Mouse (Mus musculus): Measurements from ENCODE around the gene Epyc. TPM values are rescaled to one million over a fixed set of nuclear protein-coding genes. Genes with fewer than 3 reads are reported as not detected.

The Epyc gene
- total and polyA plus RNA-seq, 3 experiments: 0.05 TPM; not detected in 2

DNA sequence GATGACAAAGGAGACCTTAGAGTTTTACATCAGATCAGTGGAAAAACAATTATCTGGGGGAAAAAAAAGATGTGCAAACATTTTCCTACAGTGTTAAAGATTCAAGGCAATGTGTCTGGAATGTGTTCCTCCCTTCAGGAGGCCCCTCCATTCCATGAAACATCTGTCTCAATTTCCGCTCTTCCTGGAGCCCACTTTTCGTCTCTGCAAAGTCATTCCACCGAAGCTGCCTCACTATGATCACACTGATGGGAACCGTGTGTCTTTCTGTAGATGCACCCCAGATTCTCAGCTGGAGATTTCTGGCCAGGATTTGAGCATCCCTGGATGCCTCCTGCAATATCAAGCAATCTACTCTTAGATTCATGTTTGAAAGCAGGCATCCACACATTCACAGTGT, 24.8 kb downstream of the Epyc start:
- H3K4me3 ChIP-seq (ENCODE audit: low read depth, low read length): no peak overlapping the region
- no peak for TF ChIP-seq GATA1 (IDR thresholded peaks at IDR 0.05; ENCODE audit: borderline replicate concordance, low read length)
- no peak for TF ChIP-seq GATA2 (IDR thresholded peaks at IDR 0.05; ENCODE audit: borderline replicate concordance, low read depth, low read length)
- TF ChIP-seq POLR2AphosphoS5 (IDR thresholded peaks at IDR 0.05; ENCODE audit: insufficient replicate concordance, low read depth, low read length): no peak
- TF ChIP-seq TAL1 (conservative IDR thresholded peaks at IDR 0.05; ENCODE audit: low read depth, low read length): no peak
- TF ChIP-seq CTCF (IDR thresholded peaks at IDR 0.05; ENCODE audit: low read depth, low read length): no peak
- no peaks in the 10 kb centered on the region for H3K36me3 ChIP-seq (replicated peaks)
- H3K4me1 ChIP-seq (ENCODE audit: insufficient read depth, low read depth, low read length): no peaks in the 10 kb centered on the region
- H3K9me3 ChIP-seq (replicated peaks): peaks cover 16% of the 10 kb centered on the region
- ATAC-seq (ENCODE audit: extremely low read depth, insufficient number of reproducible peaks, low FRiP score, poor library complexity, severe bottlenecking): no peak
- H3K27me3 ChIP-seq (ENCODE audit: insufficient read depth, low read length): no peaks in the 10 kb centered on the region
- no peak for DNase-seq (ENCODE audit: low spot score)

GRCm38 (mm10) chr10:97670202-97670601, 26.3 kb downstream of the Epyc start:
- Histone ChIP-seq H3K27me3 (ENCODE audit: insufficient read depth, low read length) (no peaks in the 10 kb centered on the region), H3K4me1 (ENCODE audit: insufficient read depth, low read depth, low read length) (no peaks in the 10 kb centered on the region), H3K36me3 (replicated peaks) (no peaks in the 10 kb centered on the region), H3K9me3 (replicated peaks) (peaks cover 16% of the 10 kb centered on the region), H3K4me3 (ENCODE audit: low read depth, low read length) (no peak overlapping the region)
- no peak for ATAC-seq (ENCODE audit: extremely low read depth, insufficient number of reproducible peaks, low FRiP score, poor library complexity, severe bottlenecking)
- no peak for DNase-seq (ENCODE audit: low spot score)
- TF ChIP-seq TAL1 (conservative IDR thresholded peaks at IDR 0.05; ENCODE audit: low read depth, low read length) (no peak), CTCF (IDR thresholded peaks at IDR 0.05; ENCODE audit: low read depth, low read length) (no peak), POLR2AphosphoS5 (IDR thresholded peaks at IDR 0.05; ENCODE audit: insufficient replicate concordance, low read depth, low read length) (no peak), GATA1 (IDR thresholded peaks at IDR 0.05; ENCODE audit: borderline replicate concordance, low read length) (no peak), GATA2 (IDR thresholded peaks at IDR 0.05; ENCODE audit: borderline replicate concordance, low read depth, low read length) (no peak)

GRCm38 (mm10) chr10:97673239-97673638, 29.4 kb downstream of the Epyc start:
- ATAC-seq (ENCODE audit: extremely low read depth, insufficient number of reproducible peaks, low FRiP score, poor library complexity, severe bottlenecking): no peak
- H3K9me3 ChIP-seq (replicated peaks): peaks cover 8% of the 10 kb centered on the region; the same call in 1 of the 2 replicates

DNA sequence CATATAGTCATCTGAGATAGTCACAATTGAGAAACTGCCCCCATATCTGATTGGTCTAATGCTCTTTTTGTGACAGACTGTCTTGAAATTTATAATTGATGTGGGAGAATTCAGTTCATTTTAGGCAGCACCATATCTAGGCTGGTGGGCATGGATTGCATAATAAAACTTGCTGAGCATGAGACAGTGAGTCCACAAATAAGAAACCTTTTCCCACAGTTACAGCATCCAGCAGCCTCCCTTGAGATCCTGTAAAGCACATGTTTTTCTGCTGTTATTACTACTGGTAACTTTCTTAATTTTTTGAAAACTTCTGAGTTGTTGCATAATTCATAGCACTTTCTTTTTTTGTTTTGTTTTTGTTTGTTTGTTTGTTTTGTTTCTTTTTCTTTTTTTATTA, 39.1 kb downstream of the Epyc start:
- Histone ChIP-seq H3K36me3 (replicated peaks) (no peaks in the 10 kb centered on the region), H3K9me3 (replicated peaks) (no peaks in the 10 kb centered on the region; the same call in 1 of the 2 replicates), H3K4me3 (ENCODE audit: low read depth, low read length) (no peak overlapping the region), H3K4me1 (ENCODE audit: insufficient read depth, low read depth, low read length) (no peaks in the 10 kb centered on the region), H3K27me3 (ENCODE audit: insufficient read depth, low read length) (no peaks in the 10 kb centered on the region)
- DNase-seq (ENCODE audit: low spot score) (no peak), ATAC-seq (ENCODE audit: extremely low read depth, insufficient number of reproducible peaks, low FRiP score, poor library complexity, severe bottlenecking) (no peak)
- TF ChIP-seq TAL1 (conservative IDR thresholded peaks at IDR 0.05; ENCODE audit: low read depth, low read length) (no peak), POLR2AphosphoS5 (IDR thresholded peaks at IDR 0.05; ENCODE audit: insufficient replicate concordance, low read depth, low read length) (no peak), CTCF (IDR thresholded peaks at IDR 0.05; ENCODE audit: low read depth, low read length) (no peak), GATA2 (IDR thresholded peaks at IDR 0.05; ENCODE audit: borderline replicate concordance, low read depth, low read length) (no peak), GATA1 (IDR thresholded peaks at IDR 0.05; ENCODE audit: borderline replicate concordance, low read length) (no peak)

More at GRCm38 (mm10) chr10:97673239-97673638, 29.4 kb downstream of the Epyc start:
- no peak for TF ChIP-seq CTCF (IDR thresholded peaks at IDR 0.05; ENCODE audit: low read depth, low read length)
- no peak for TF ChIP-seq GATA1 (IDR thresholded peaks at IDR 0.05; ENCODE audit: borderline replicate concordance, low read length)
- TF ChIP-seq POLR2AphosphoS5 (IDR thresholded peaks at IDR 0.05; ENCODE audit: insufficient replicate concordance, low read depth, low read length): no peak
- TF ChIP-seq TAL1 (conservative IDR thresholded peaks at IDR 0.05; ENCODE audit: low read depth, low read length): no peak
- TF ChIP-seq GATA2 (IDR thresholded peaks at IDR 0.05; ENCODE audit: borderline replicate concordance, low read depth, low read length): no peak
- no peaks in the 10 kb centered on the region for H3K27me3 ChIP-seq (ENCODE audit: insufficient read depth, low read length)
- no peaks in the 10 kb centered on the region for H3K36me3 ChIP-seq (replicated peaks)
- H3K4me3 ChIP-seq (ENCODE audit: low read depth, low read length): no peak overlapping the region
- no peak for DNase-seq (ENCODE audit: low spot score)
- H3K4me1 ChIP-seq (ENCODE audit: insufficient read depth, low read depth, low read length): no peaks in the 10 kb centered on the region

GRCm38 (mm10) chr10:97687198-97687597, 43.3 kb downstream of the Epyc start:
- Histone ChIP-seq H3K27me3 (ENCODE audit: insufficient read depth, low read length) (no peaks in the 10 kb centered on the region), H3K4me3 (ENCODE audit: low read depth, low read length) (no peak overlapping the region), H3K36me3 (replicated peaks) (no peaks in the 10 kb centered on the region), H3K9me3 (replicated peaks) (peaks cover 3% of the 10 kb centered on the region; the same call in 1 of the 2 replicates), H3K4me1 (ENCODE audit: insufficient read depth, low read depth, low read length) (no peaks in the 10 kb centered on the region)
- no peak for DNase-seq (ENCODE audit: low spot score)
- no peak for TF ChIP-seq TAL1 (conservative IDR thresholded peaks at IDR 0.05; ENCODE audit: low read depth, low read length)
- no peak for TF ChIP-seq CTCF (IDR thresholded peaks at IDR 0.05; ENCODE audit: low read depth, low read length)
- TF ChIP-seq POLR2AphosphoS5 (IDR thresholded peaks at IDR 0.05; ENCODE audit: insufficient replicate concordance, low read depth, low read length): no peak
- no peak for TF ChIP-seq GATA2 (IDR thresholded peaks at IDR 0.05; ENCODE audit: borderline replicate concordance, low read depth, low read length)
- TF ChIP-seq GATA1 (IDR thresholded peaks at IDR 0.05; ENCODE audit: borderline replicate concordance, low read length): no peak
- no peak for ATAC-seq (ENCODE audit: extremely low read depth, insufficient number of reproducible peaks, low FRiP score, poor library complexity, severe bottlenecking)

GRCm38 (mm10) chr10:97689425-97689824, 45.6 kb downstream of the Epyc start:
- H3K27me3 ChIP-seq (ENCODE audit: insufficient read depth, low read length): no peaks in the 10 kb centered on the region
- peaks cover 21% of the 10 kb centered on the region for H3K9me3 ChIP-seq (replicated peaks)
- H3K4me1 ChIP-seq (ENCODE audit: insufficient read depth, low read depth, low read length): no peaks in the 10 kb centered on the region
- H3K4me3 ChIP-seq (ENCODE audit: low read depth, low read length): no peak overlapping the region
- ATAC-seq (ENCODE audit: extremely low read depth, insufficient number of reproducible peaks, low FRiP score, poor library complexity, severe bottlenecking) (no peak), DNase-seq (ENCODE audit: low spot score) (no peak)
- no peaks in the 10 kb centered on the region for H3K36me3 ChIP-seq (replicated peaks)
- TF ChIP-seq POLR2AphosphoS5 (IDR thresholded peaks at IDR 0.05; ENCODE audit: insufficient replicate concordance, low read depth, low read length) (no peak), CTCF (IDR thresholded peaks at IDR 0.05; ENCODE audit: low read depth, low read length) (no peak), GATA2 (IDR thresholded peaks at IDR 0.05; ENCODE audit: borderline replicate concordance, low read depth, low read length) (no peak), TAL1 (conservative IDR thresholded peaks at IDR 0.05; ENCODE audit: low read depth, low read length) (no peak), GATA1 (IDR thresholded peaks at IDR 0.05; ENCODE audit: borderline replicate concordance, low read length) (no peak)

All from G1E (cell line).